In genomic region chr7:139158549-139158948, GRCm38 (mm10) we compare ENCODE assay signal across 18 mouse cellular contexts. TPM values are rescaled to one million over a fixed set of nuclear protein-coding genes. Genes with fewer than 3 reads are reported as not detected.
DNase-seq lines count a peak whose midpoint lies in the region; ATAC-seq lines count a peak whose summit lies in the region.
"Had no signal": no experiment of that assay in that cellular context is flagged by ENCODE, and none has a peak within 500 bp of the region (broad histone marks: within the 10 kb centered on the region; RNA-seq: fewer than 3 reads in every experiment).

No protein-coding gene starts in this region.

- ATAC-seq in hindbrain, embryonic 16.5 days, result 0 out of 2 replicates have a peak, but pooled peaks have one; percentile 22
- ATAC-seq in hindbrain, embryonic 11.5 days (ENCODE audit: low FRiP score), result no peak
- ATAC-seq in midbrain, embryonic 16.5 days, result 0 out of 2 replicates have a peak, but pooled peaks have one; percentile 29
- no peak for ATAC-seq in midbrain, embryonic 11.5 days (ENCODE audit: low FRiP score)
- ATAC-seq: inflammation-experienced regulatory T-cells, adult 6 months had no signal

- H3K9ac ChIP-seq in hindbrain, embryonic 16.5 days (ENCODE audit: low read depth, low read length), result no peak overlapping the region
- no peak overlapping the region for H3K9ac ChIP-seq in hindbrain, embryonic 11.5 days (ENCODE audit: low read depth, low read length)
- H3K9ac ChIP-seq in midbrain, embryonic 16.5 days (ENCODE audit: low read depth, low read length), result no peak overlapping the region
- H3K9ac ChIP-seq in midbrain, embryonic 11.5 days (ENCODE audit: low read length), result no peak overlapping the region
- H3K9ac ChIP-seq: embryonic facial prominence, embryonic 15.5 days had no signal

- H3K36me3 ChIP-seq in hindbrain, embryonic 16.5 days (ENCODE audit: control insufficient read depth, insufficient read depth, low read length), result no peaks in the 10 kb centered on the region
- no peaks in the 10 kb centered on the region for H3K36me3 ChIP-seq in hindbrain, embryonic 11.5 days (ENCODE audit: control insufficient read depth, insufficient read depth, low read length)
- H3K36me3 ChIP-seq in midbrain, embryonic 16.5 days (ENCODE audit: control insufficient read depth, insufficient read depth, low read length), result no peaks in the 10 kb centered on the region
- H3K36me3 ChIP-seq in midbrain, embryonic 11.5 days (ENCODE audit: control insufficient read depth, insufficient read depth, low read length), result no peaks in the 10 kb centered on the region
- H3K36me3 ChIP-seq: embryonic facial prominence, embryonic 15.5 days; G1E had no signal

- peaks cover 17% of the 10 kb centered on the region for H3K4me1 ChIP-seq in hindbrain, embryonic 16.5 days (ENCODE audit: control insufficient read depth, insufficient read depth, low read depth, low read length)
- H3K4me1 ChIP-seq in hindbrain, embryonic 11.5 days (replicated peaks; ENCODE audit: control insufficient read depth, insufficient read depth, low read length), result no peaks in the 10 kb centered on the region; the same call in 1 of the 2 replicates
- peaks cover 2% of the 10 kb centered on the region; the same call in 1 of the 2 replicates for H3K4me1 ChIP-seq in midbrain, embryonic 16.5 days (ENCODE audit: control insufficient read depth, insufficient read depth, low read length)
- peaks cover 5% of the 10 kb centered on the region for H3K4me1 ChIP-seq in midbrain, embryonic 11.5 days (ENCODE audit: control insufficient read depth, insufficient read depth, low read length)

- no peak for DNase-seq in hindbrain, embryonic 11.5 days (ENCODE audit: low spot score)
- DNase-seq in midbrain, embryonic 11.5 days (ENCODE audit: low spot score, missing footprints), result no peak
- DNase-seq in layer of hippocampus, postnatal 36 days, result peak; percentile 50 to 53
- DNase-seq in right cerebral cortex, postnatal 36 days (ENCODE audit: low spot score in 2 of 2), result peak; percentile 62 to 73
- DNase-seq in kidney, postnatal 14 days, result no peak
- no peak for DNase-seq in kidney, postnatal 10 days
- DNase-seq: gastrocnemius, postnatal 14 days; heart, postnatal 10 days; kidney, adult 9 months; liver; lung, adult 2 months; lung, postnatal 4 days; thymus, adult 18-20 months had no signal

- H3K27ac ChIP-seq in hindbrain, embryonic 16.5 days (ENCODE audit: low read depth, low read length), result no peak overlapping the region
- no peak overlapping the region for H3K27ac ChIP-seq in hindbrain, embryonic 11.5 days (ENCODE audit: low read depth, low read length)
- H3K27ac ChIP-seq in midbrain, embryonic 16.5 days (ENCODE audit: low read length), result no peak overlapping the region
- no peak overlapping the region for H3K27ac ChIP-seq in midbrain, embryonic 11.5 days (ENCODE audit: low read depth, low read length)
- H3K27ac ChIP-seq: embryonic facial prominence, embryonic 15.5 days had no signal

- no peak overlapping the region for H3K4me2 ChIP-seq in hindbrain, embryonic 16.5 days (ENCODE audit: low read length)
- no peak overlapping the region for H3K4me2 ChIP-seq in hindbrain, embryonic 11.5 days (replicated peaks; ENCODE audit: low read depth, low read length)
- no peak overlapping the region for H3K4me2 ChIP-seq in midbrain, embryonic 16.5 days (ENCODE audit: low read length)
- no peak overlapping the region for H3K4me2 ChIP-seq in midbrain, embryonic 11.5 days
- H3K4me2 ChIP-seq: embryonic facial prominence, embryonic 15.5 days had no signal

- no peaks in the 10 kb centered on the region for H3K27me3 ChIP-seq in hindbrain, embryonic 16.5 days (replicated peaks; ENCODE audit: control insufficient read depth, insufficient read depth, low read length)
- no peaks in the 10 kb centered on the region for H3K27me3 ChIP-seq in hindbrain, embryonic 11.5 days (ENCODE audit: control insufficient read depth, insufficient read depth, low read length)
- no peaks in the 10 kb centered on the region for H3K27me3 ChIP-seq in midbrain, embryonic 16.5 days (ENCODE audit: control insufficient read depth, insufficient read depth, low read depth, low read length)
- H3K27me3 ChIP-seq in midbrain, embryonic 11.5 days (ENCODE audit: control insufficient read depth, insufficient read depth, low read length), result no peaks in the 10 kb centered on the region
- H3K27me3 ChIP-seq: embryonic facial prominence, embryonic 15.5 days had no signal

- 51% methylated on average over 7 of the region's 7 CpGs for WGBS in hindbrain, embryonic 16.5 days
- WGBS in hindbrain, embryonic 11.5 days, result 62% methylated on average over 7 of the region's 7 CpGs
- 73% methylated on average over 7 of the region's 7 CpGs for WGBS in midbrain, embryonic 16.5 days
- WGBS in midbrain, embryonic 11.5 days, result 69% methylated on average over 7 of the region's 7 CpGs

- H3K9me3 ChIP-seq in hindbrain, embryonic 16.5 days (ENCODE audit: control insufficient read depth, low read length), result no peaks in the 10 kb centered on the region
- H3K9me3 ChIP-seq in hindbrain, embryonic 11.5 days (ENCODE audit: control insufficient read depth, low read length), result no peaks in the 10 kb centered on the region
- no peaks in the 10 kb centered on the region for H3K9me3 ChIP-seq in midbrain, embryonic 16.5 days (replicated peaks; ENCODE audit: control insufficient read depth, low read length, poor library complexity, severe bottlenecking)
- H3K9me3 ChIP-seq in midbrain, embryonic 11.5 days (ENCODE audit: control insufficient read depth, low read length), result no peaks in the 10 kb centered on the region
- H3K9me3 ChIP-seq: embryonic facial prominence, embryonic 15.5 days had no signal

- no peak overlapping the region for H3K4me3 ChIP-seq in hindbrain, embryonic 16.5 days (ENCODE audit: low read length)
- no peak overlapping the region for H3K4me3 ChIP-seq in hindbrain, embryonic 11.5 days (ENCODE audit: low read depth, low read length)
- no peak overlapping the region for H3K4me3 ChIP-seq in midbrain, embryonic 16.5 days (ENCODE audit: low read depth, low read length)
- no peak overlapping the region for H3K4me3 ChIP-seq in midbrain, embryonic 11.5 days (ENCODE audit: low read depth, low read length)
- H3K4me3 ChIP-seq: embryonic facial prominence, embryonic 15.5 days had no signal

RNA-seq across cellular contexts. Expression of gene Lrrc27, which starts 54.2 kb away (rescaled TPM):
- polyA plus RNA-seq in hindbrain, embryonic 16.5 days (2015; fragmentation: Nextera tagmentation; extraction: Ambion mirVana), result 3.8 and 6.8 TPM in 2 replicates
- 6.5 and 9.4 TPM in 2 replicates for polyA plus RNA-seq in hindbrain, embryonic 11.5 days (2014; fragmentation: Nextera tagmentation; extraction: Ambion mirVana)
- 6.2 and 7.0 TPM in 2 replicates for polyA plus RNA-seq in midbrain, embryonic 16.5 days (2015; fragmentation: Nextera tagmentation; extraction: Ambion mirVana)
- 6.8 and 9.8 TPM in 2 replicates for polyA plus RNA-seq in midbrain, embryonic 11.5 days (2014; fragmentation: Nextera tagmentation; extraction: Ambion mirVana)
- total RNA-seq in layer of hippocampus, postnatal 36 days (2021), result 1 to 10 TPM; 5.3 to 5.5 TPM
- polyA plus RNA-seq: G1E had no signal

RNA-seq across cellular contexts. Expression of gene Stk32c, which starts 54.6 kb away (rescaled TPM):
- 2.9 and 3.0 TPM in 2 replicates for polyA plus RNA-seq in hindbrain, embryonic 16.5 days (2015; fragmentation: Nextera tagmentation; extraction: Ambion mirVana)
- 0.52 and 0.54 TPM in 2 replicates for polyA plus RNA-seq in hindbrain, embryonic 11.5 days (2014; fragmentation: Nextera tagmentation; extraction: Ambion mirVana)
- polyA plus RNA-seq in midbrain, embryonic 16.5 days (2015; fragmentation: Nextera tagmentation; extraction: Ambion mirVana), result 3.2 and 3.7 TPM in 2 replicates
- 0.33 and 0.63 TPM in 2 replicates for polyA plus RNA-seq in midbrain, embryonic 11.5 days (2014; fragmentation: Nextera tagmentation; extraction: Ambion mirVana)
- 100 to 1,000 TPM; 101 to 105 TPM for total RNA-seq in layer of hippocampus, postnatal 36 days (2021)
- total RNA-seq: G1E had no signal
- polyA plus RNA-seq: G1E had no signal

Comparison
In these comparisons a context has a peak if more than half of its experiments do, and no peak if none do; other contexts are left out.
1. ATAC-seq: peak in hindbrain, embryonic 16.5 days (single experiment) and midbrain, embryonic 16.5 days (single experiment); none in hindbrain, embryonic 11.5 days (single experiment) and midbrain, embryonic 11.5 days (single experiment).
2. DNase-seq: peak in layer of hippocampus, postnatal 36 days (2 of 2) and right cerebral cortex, postnatal 36 days (2 of 2); none in hindbrain, embryonic 11.5 days (single experiment), midbrain, embryonic 11.5 days (single experiment), kidney, postnatal 14 days (single experiment) and kidney, postnatal 10 days (single experiment).